Mouse (Mus musculus) layer of hippocampus, adult 8-10 months (tissue): Measurements from ENCODE around the gene Spats2. TPM values are rescaled to one million over a fixed set of nuclear protein-coding genes. Genes with fewer than 3 reads are reported as not detected.

Experiments used
- DNase-seq, 2 experiments: peaks; one replicate each; pipeline ENCODE4 v3.0.0; 2022; ENCODE audit warnings: low spot score in 2 of 2
- microRNA-seq, 2 experiments: library from miRNA; unstranded; fragments of <30 nt; microRNA quantifications; one replicate each; pipeline ENCODE4 v1.2.0; 2022
- total RNA-seq, 4 experiments: library from RNA; stranded (reverse); gene quantifications; 2 replicates each; pipeline ENCODE4 v1.2.4; 2022

Gene Spats2
- total RNA-seq, 4 experiments from 2014 or later = 29.6 to 31.8 (median 30.0) TPM

GRCm38 (mm10) chr15:99259167-99259729, 133.5 kb downstream of the Spats2 start:
- no peak for DNase-seq

- peak in 1 of 2 experiments; percentile 46 for DNase-seq
Measured at GRCm38 (mm10) chr15:99259730-99260252, 134.1 kb downstream of the Spats2 start.

GRCm38 (mm10) chr15:99262702-99263101, 137.0 kb downstream of the Spats2 start:
- DNase-seq = no peak

Small RNA genes within 50 kb of the gene (microRNA-seq; reads per million reads assigned to microRNA genes)
- gene Mir6960 = 0 to 0.25 reads per million in 2 experiments

Other genes with a start within 250 kb of the Spats2 start
- 10 to 100 TPM in 1 of 4 experiments, 1 to 10 TPM in 3; 4.9 to 10.4 (median 7.9) TPM for gene Rhebl1, start 231.4 kb upstream of the Spats2 start, total RNA-seq
- under 1 TPM in 3 of 4 experiments, not detected in 1; 0.18 to 0.34 (median 0.23) TPM for gene Dhh, start 227.4 kb upstream of the Spats2 start, total RNA-seq
- 10 to 100 TPM; 17.9 to 21.8 (median 19.6) TPM for gene Lmbr1l, start 207.7 kb upstream of the Spats2 start, total RNA-seq
- gene Tuba1b, start 191.4 kb upstream of the Spats2 start, total RNA-seq = 100 to 1,000 TPM; 488 to 526 (median 515) TPM
- not detected for gene Gm49450, start 172.4 kb upstream of the Spats2 start, total RNA-seq
- 100 to 1,000 TPM; 800 to 882 (median 860) TPM for gene Tuba1a, start 172.2 kb upstream of the Spats2 start, total RNA-seq
- gene Tuba1c, start 96.0 kb upstream of the Spats2 start, total RNA-seq = 10 to 100 TPM; 47.7 to 64.5 (median 52.7) TPM
- gene Prph, start 70.7 kb upstream of the Spats2 start, total RNA-seq = 1 to 10 TPM in 3 of 4 experiments, under 1 TPM in 1; 0.96 to 1.9 (median 1.4) TPM
- under 1 TPM; 0.33 to 0.66 (median 0.46) TPM for gene Troap, start 51.3 kb upstream of the Spats2 start, total RNA-seq
- gene C1ql4, start 38.1 kb upstream of the Spats2 start, total RNA-seq = under 1 TPM in 1 of 4 experiments, not detected in 3; 0.21 TPM
- gene Dnajc22, start 32.7 kb upstream of the Spats2 start, total RNA-seq = under 1 TPM in 3 of 4 experiments, not detected in 1; 0.31 to 0.39 (median 0.34) TPM
- 10 to 100 TPM; 77.9 to 90.0 (median 86.8) TPM for gene Kcnh3, start 98.9 kb downstream of the Spats2 start, total RNA-seq
- gene Mcrs1, start 126.0 kb downstream of the Spats2 start, total RNA-seq = 10 to 100 TPM; 69.6 to 85.0 (median 73.3) TPM
- 100 to 1,000 TPM in 1 of 4 experiments, 10 to 100 TPM in 3; 93.1 to 117 (median 99.9) TPM for gene Prpf40b, start 169.2 kb downstream of the Spats2 start, total RNA-seq
- 1 to 10 TPM in 3 of 4 experiments, under 1 TPM in 1; 0.61 to 2.6 (median 1.6) TPM for gene Fam186b, start 170.0 kb downstream of the Spats2 start, total RNA-seq
- 10 to 100 TPM in 3 of 4 experiments, 1 to 10 TPM in 1; 8.9 to 19.6 (median 14.1) TPM for gene Fmnl3, start 244.6 kb downstream of the Spats2 start, total RNA-seq